Mouse (Mus musculus) small intestine, adult 2 months (tissue): ENCODE measurements around the gene Plekhm1.

Source experiments
- CTCF ChIP-seq: fragments of 200-500 bp; IDR thresholded peaks from 2 replicates; pipeline ENCODE4 v1.5.1; 2012; ENCODE audit warnings: low read depth, mild to moderate bottlenecking, control low read depth, inconsistent platforms, low read length, moderate library complexity, mixed read lengths; ENCODE audit not compliant: insufficient replicate concordance, insufficient read length; ENCODE audit errors: extremely low read depth
- POLR2A ChIP-seq: fragments of 200-500 bp; IDR thresholded peaks from 2 replicates; pipeline ENCODE4 v1.6.1; 2012; ENCODE audit warnings: low read depth, mild to moderate bottlenecking, control low read depth, inconsistent platforms, low read length, moderate library complexity

DNA sequence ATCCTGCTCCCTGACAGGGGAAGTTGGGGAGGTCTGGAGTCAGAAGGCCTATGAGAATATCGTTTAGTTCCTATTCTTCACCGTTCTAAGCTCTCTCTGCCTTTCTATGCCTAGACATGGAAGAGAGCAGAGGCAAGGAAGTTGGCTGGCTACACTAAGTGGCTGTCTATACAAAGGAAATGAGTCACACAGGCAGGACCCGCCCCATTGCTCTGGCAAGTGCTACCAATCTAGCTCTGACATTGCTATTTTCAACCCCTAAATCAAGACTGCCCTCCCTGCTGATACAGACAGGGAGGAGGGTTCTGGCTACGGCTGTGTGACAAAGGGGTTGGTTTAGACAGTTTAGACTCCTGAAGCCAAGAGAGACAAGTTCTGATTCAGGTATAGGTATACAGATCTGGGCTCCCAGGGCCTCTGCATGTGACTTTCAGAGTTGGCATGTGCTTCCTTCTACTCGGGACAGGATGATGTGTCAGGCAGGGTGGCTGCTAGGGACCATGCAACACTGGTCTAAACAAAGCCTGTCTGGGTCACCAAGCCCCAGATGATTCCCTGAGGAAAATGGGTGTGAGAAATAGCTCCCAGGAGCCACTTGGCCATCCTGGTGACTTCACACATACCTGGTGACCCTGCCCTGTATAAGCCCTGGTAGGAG lies 30.4 kb downstream of the Plekhm1 start:
- TF ChIP-seq CTCF (no peak), POLR2A (no peak)
